Mouse (Mus musculus) gastrocnemius, postnatal 36 days (tissue): ENCODE measurements around the gene Tmem52b. TPM values are rescaled to one million over a fixed set of nuclear protein-coding genes. Genes with fewer than 3 reads are reported as not detected.

ENCODE experiments used
- total RNA-seq, 2 experiments: library from RNA; stranded (reverse); gene quantifications; 2 replicates each; pipeline ENCODE4 v1.2.3; 2021

Gene Tmem52b
- total RNA-seq, 2 experiments from 2014 or later, result not detected

Other genes with a start within 250 kb of the Tmem52b start
- under 1 TPM in 1 of 2 experiments, not detected in 1; 0.31 TPM for gene Cd69, start 237.1 kb upstream of the Tmem52b start, total RNA-seq
- gene 4922502D21Rik, start 180.8 kb upstream of the Tmem52b start, total RNA-seq, result not detected
- gene Clec12a, start 169.9 kb upstream of the Tmem52b start, total RNA-seq, result under 1 TPM; 0.20 to 0.22 TPM
- gene Clec12b, start 126.7 kb upstream of the Tmem52b start, total RNA-seq, result not detected
- gene Clec1b, start 115.3 kb upstream of the Tmem52b start, total RNA-seq, result not detected
- gene Clec9a, start 103.7 kb upstream of the Tmem52b start, total RNA-seq, result not detected
- gene Clec1a, start 60.6 kb upstream of the Tmem52b start, total RNA-seq, result 1 to 10 TPM; 2.2 to 2.6 TPM
- not detected for gene Olr1, start 5.4 kb upstream of the Tmem52b start, total RNA-seq
- gene Gabarapl1, start 20.6 kb downstream of the Tmem52b start, total RNA-seq, result 10 to 100 TPM; 38.1 to 59.3 TPM
- gene Klre1, start 65.3 kb downstream of the Tmem52b start, total RNA-seq, result not detected
- not detected for gene Klrd1, start 79.2 kb downstream of the Tmem52b start, total RNA-seq
- not detected for gene Klrk1, start 111.3 kb downstream of the Tmem52b start, total RNA-seq
- not detected for gene Klrc3, start 130.8 kb downstream of the Tmem52b start, total RNA-seq
- not detected for gene Klrc2, start 148.1 kb downstream of the Tmem52b start, total RNA-seq
- gene Klrc1, start 166.4 kb downstream of the Tmem52b start, total RNA-seq, result not detected
- not detected for gene Klri1, start 204.6 kb downstream of the Tmem52b start, total RNA-seq
- gene Klri2, start 227.9 kb downstream of the Tmem52b start, total RNA-seq, result not detected